Mouse (Mus musculus) kidney, postnatal 10 days (tissue): ENCODE measurements at regions not wholly inside any gene's neighbourhood (a gene's known extent, or its start where the extent isn't known, plus 50 kb on each side); places are given as distances from the start of the nearest gene placed in this dataset.

ENCODE experiments used
- DNase-seq: peaks from one replicate; pipeline ENCODE4 v3.0.0; 2021; ENCODE audit warnings: mixed read lengths

DNA sequence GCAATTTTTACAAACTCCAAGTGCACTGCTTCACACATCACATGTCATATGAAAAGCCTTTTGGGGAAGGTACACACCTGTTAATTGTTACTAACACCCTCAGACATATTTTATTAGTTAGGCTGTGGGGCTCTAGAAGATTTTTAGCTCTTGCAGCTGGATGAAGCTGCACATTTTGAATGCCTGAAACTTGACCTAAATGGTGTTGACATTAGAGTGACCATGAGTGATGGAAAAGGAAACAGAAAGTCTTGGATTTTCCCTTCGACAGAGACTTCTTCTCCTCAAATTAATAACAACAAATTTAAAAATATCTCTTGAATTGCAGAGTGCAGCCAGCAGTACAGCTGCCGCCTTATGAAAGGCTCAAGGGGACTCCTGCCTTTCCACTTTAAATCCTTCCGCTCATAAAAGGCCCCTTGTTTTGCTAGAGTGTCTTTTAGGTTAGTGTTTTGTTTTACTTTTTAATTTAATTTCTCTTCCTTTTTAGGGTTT is 259.7 kb downstream of the Trim52 start:
- DNase-seq, result peak; percentile 18

- no peak for DNase-seq
Observed at GRCm38 (mm10) chr14:106373451-106373850, 267.5 kb downstream of the Trim52 start.

GRCm38 (mm10) chr14:106379645-106380044 is 273.6 kb downstream of the Trim52 start:
- no peak for DNase-seq

DNA sequence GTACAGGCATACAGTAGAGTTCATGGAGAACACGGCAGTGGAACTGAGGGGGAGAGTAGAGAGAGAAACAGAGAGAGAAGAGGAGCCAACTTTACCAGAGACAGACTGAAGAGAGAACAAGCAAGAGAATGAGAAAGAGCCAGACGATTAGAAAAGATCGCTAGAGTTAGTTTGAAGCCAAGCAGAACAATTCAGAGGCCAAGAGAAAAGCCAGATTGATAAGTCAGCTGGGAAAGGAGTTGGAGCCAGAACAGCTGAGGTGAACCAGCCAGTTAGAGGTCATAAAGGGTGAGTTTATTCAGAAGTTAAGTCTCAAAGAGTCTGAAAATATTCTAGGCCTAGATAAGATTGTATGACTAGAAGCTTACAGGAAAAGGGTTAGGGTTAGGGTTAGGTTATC is 281.7 kb downstream of the Trim52 start:
- no peak for DNase-seq

GRCm38 (mm10) chr14:106390546-106390945 is 284.5 kb downstream of the Trim52 start:
- no peak for DNase-seq

GRCm38 (mm10) chr14:106393978-106394377 is 288.0 kb downstream of the Trim52 start:
- peak; percentile 4 for DNase-seq

GRCm38 (mm10) chr14:106412917-106413558 is 307.0 kb downstream of the Trim52 start:
- no peak for DNase-seq

DNA sequence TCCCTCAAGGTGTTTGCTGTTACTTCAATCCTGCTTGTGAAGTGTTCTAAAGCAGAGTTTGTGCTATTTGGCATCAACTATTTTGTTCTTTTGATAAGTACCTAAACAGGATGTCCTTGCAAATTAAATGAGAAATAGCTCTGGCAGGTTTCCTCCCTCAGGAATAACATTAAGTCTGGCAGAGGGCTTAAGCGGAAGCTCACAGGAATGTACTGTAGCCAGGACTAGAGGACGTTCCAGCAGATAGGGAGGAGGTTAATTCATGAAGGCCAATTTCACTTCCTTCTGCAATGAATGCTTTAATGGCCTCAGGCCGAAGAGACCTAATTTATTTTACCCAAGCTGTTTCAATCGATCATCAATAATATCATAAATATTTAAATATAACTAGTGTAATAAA is 318.7 kb downstream of the Trim52 start:
- no peak for DNase-seq

GRCm38 (mm10) chr14:106428594-106428993 is 322.6 kb downstream of the Trim52 start:
- DNase-seq, result peak; percentile 17

GRCm38 (mm10) chr14:106439282-106439681 is 333.3 kb downstream of the Trim52 start:
- DNase-seq, result peak; percentile 80

GRCm38 (mm10) chr14:106489074-106489473 is 383.1 kb downstream of the Trim52 start:
- no peak for DNase-seq

- DNase-seq, result no peak
Observed at GRCm38 (mm10) chr14:106491389-106491788, 385.4 kb downstream of the Trim52 start.

DNA sequence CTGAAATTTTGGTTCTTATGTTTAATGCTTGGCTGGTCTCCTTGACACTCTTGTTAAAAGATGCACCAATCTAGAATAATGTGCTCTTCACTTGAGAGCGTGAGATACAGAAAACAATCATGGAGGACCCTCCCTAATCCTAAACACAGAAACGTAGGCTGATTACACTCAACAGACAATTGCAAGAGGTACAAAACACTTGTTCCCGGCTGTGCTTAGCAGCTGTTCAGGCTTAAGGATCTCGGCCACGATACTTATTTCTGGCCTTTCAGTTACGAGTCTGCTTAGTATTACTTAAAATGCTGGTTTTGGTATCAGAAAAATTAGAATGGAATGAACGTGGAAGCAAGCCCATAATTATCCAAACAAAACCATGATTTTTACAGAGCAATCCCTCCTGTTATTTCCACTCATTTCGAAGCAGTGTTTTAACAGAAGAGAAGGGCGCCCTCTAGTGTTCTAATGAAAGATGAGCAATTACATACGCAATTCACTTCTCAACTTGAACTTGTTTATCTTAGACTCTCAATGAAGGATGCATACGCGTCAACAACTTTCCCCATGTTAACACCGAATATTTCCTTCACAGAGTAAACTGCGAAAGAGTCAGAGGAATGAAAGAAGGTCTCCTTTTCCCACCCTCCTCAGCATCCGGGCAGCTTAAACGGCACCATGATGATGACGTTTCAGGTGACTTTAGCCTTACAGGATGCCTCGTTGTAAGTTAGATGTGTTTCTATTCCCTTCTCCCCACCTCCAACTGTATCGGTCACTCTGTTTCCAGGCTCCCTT is 394.5 kb downstream of the Trim52 start:
- DNase-seq, result peak; percentile 19

DNA sequence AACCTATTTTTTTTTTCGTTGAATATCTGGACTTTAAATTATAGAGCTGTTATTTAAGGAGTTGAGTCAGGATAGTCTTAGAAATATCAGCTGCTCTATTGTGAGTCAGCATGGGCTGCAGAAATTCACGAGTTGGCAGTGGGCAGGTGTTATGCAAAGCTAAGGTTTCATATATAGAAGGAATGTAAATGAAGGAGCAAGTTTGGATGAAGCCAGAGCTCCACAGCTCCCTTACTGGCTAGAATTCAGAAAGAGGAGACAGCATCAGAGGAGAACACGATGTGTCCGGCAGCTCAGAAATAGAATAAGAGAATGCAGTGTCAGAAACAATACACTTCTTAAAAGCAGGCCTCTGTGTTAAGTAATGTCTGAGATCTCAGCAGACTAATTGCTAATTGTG is 400.9 kb downstream of the Trim52 start:
- DNase-seq, result no peak

DNA sequence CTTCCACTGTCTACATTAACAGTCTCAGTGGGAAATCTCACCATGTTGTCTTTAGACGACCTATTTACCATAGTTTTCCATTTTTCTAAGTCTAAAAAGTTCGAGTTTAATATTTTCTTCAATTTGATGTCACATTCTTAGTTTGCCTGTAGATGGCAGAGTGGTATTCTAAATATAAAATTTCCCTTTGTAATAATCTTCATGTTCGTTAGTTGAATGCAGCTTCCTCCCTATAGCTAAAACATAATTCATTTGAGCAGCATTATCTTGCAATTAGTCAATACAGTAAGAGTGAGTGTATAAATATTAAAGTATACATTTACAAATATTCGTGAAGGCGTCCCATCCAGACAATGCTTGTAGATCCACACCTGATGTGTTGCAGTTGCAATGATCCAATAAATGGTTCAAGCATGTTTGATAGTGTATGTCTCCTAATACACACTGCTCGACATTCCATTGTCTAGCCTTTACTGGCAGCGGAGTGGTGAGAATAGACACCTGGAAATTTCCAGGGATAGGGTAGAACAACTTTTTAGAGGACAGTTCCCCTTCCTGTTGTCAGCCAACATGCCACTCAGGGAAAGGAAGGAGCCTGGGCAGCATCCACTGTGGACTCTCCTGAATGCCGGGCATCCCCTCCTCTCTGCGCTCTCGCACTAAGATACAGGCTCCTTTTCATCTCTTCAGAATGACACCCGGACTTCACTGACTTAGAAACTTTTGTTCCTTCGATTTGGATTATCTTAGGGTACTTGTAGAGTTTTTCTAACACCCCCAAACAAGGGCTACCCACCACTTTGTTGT is 412.8 kb downstream of the Trim52 start:
- no peak for DNase-seq

GRCm38 (mm10) chr14:106520808-106521207 is 414.8 kb downstream of the Trim52 start:
- DNase-seq, result no peak

DNA sequence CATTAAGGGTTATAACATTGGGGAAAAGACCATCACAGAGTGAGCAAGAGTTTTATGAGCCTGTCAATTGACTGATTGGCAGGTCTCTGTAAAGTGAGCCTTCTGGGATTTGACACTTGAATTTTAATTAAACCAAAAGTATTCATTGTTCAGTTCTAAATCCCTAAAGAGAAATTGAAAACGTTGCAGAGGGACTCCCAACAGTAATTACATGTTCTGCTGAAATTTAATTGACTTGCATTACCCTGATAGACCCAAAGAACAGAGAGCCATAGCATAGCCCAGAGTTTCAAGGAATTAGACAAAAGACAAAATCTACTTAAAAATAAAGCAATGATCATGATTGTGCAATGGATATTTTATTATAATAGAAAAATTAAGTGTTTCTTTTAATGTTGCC is 444.2 kb downstream of the Trim52 start:
- no peak for DNase-seq

GRCm38 (mm10) chr14:106579281-106579680 is 473.3 kb downstream of the Trim52 start:
- no peak for DNase-seq

DNA sequence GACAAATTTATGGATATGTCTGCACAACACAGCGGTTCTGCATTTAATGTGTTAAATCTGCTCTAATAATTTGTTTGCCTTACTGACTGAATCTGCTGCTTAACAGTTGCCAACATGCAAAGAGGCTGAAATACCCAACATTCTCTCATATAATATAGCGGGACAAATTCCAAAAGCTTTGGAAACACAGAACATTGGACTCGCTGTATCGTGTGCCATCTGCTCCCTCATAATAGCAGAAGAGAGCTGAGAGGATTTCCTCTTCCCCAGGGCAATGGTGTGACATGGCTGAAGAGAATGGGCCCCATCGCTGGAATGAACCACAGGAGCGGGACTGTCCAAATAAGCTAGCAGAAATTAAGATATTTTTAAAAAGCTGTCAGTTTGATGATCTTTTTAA is 475.9 kb downstream of the Trim52 start:
- no peak for DNase-seq

DNA sequence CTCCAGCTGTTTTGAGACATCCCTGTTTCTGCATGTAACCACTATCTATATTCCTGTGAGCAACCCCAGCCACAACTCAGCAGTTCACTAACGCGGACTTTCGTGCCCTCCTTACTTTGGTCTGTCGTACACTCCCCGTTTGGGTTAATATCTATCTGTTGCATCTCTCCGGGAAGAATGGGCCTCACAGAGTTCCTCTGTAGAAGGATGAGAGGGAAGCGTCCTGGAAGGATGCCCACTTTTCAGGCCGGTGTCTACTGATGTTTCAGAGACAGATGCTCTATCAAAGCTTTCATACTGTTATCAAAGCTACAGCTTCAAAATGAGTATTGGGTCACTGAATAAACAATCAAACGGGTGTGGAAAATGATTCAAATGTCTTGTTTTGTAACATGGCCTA is 487.4 kb downstream of the Trim52 start:
- DNase-seq, result no peak

- DNase-seq, result no peak
Observed at GRCm38 (mm10) chr14:106593980-106594379, 488.0 kb downstream of the Trim52 start.

DNA sequence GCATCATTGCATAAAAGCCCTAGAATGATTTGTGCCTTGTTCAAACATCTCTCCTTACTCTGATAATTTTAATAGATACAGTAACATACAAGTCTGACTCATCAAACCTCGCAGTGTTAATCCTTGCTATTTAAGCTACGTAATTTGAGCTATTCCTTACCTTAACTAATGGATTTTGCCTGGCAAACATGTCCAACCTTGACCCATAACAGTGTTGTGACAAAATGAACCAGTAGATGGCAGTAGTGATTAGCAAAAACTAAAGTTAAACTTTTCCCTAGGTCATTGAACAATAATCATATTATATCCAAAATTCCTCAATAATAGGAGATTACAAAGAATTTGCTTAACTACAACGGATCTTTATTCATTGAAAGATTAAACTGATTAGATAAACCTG is 501.0 kb downstream of the Trim52 start:
- DNase-seq, result no peak

DNA sequence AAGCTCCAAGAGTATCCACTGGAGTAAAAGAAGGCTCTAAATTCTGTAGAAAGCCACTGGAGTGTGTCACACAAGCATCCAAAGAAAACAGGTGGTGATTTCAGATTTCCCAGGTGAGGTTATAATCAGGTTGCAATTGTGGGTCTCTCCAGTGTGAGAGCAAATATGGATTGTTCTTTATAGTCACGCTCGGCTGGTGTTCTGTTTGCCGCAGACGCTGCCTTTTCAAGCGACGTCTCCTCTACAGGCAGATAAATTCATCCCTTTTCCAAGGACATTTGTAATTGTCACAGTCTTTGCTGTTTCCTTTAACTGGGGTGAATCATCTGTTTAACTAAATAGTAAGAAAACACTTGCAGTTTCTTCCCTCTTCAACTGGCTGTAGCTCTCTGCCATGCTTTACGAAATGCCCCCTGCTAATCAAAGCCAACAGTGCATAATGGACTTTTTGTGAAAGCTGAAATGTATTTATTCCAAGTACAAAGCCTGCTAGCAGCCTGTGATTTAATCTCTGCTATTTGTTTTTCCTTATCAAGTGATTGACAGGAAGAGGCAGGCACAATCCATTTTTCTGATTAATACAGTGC is 502.4 kb downstream of the Trim52 start:
- no peak for DNase-seq
